Mouse (Mus musculus): ENCODE measurements around the gene Armcx6. TPM values are rescaled to one million over a fixed set of nuclear protein-coding genes. Genes with fewer than 3 reads are reported as not detected.
A peak's percentile ranks its signal among the peaks of the same experiment; 100 is the strongest.
"Not testable (repeated sequence)": the region's sequence is repeated elsewhere in the genome, so short reads cannot be mapped to it uniquely, and the experiment has no call there.

Armcx6 gene
- 7.2 and 8.1 TPM in 2 replicates for polyA plus RNA-seq (2016; fragmentation: Nextera tagmentation; extraction: Ambion mirVana)

- 11% methylated on average over 32 of the region's 36 CpGs for WGBS (ENCODE audit: insufficient replicate concordance)
- no peaks in the 10 kb centered on the region for H3K36me3 ChIP-seq
- ATAC-seq, result peak; percentile 94
- H3K4me3 ChIP-seq, result peak within 1 kb of the TSS; percentile 59
- H3K9ac ChIP-seq, result peak within 1 kb of the TSS; percentile 67
- peak within 1 kb of the TSS; percentile 25 for H3K27ac ChIP-seq
- H3K4me2 ChIP-seq, result peak within 1 kb of the TSS; percentile 82
- H3K4me1 ChIP-seq, result peaks cover 9% of the 10 kb centered on the region
- no peaks in the 10 kb centered on the region for H3K9me3 ChIP-seq (replicated peaks)
- H3K27me3 ChIP-seq (replicated peaks), result 0 out of 2 replicates have a peak, but pooled peaks cover 5% of the 10 kb centered on the region
These were observed at the start of gene Armcx6 for GRCm38 (mm10) chrX:134750764-134751592. Gene Armcx6 (minus strand): TSS chrX:134751417.

- WGBS (ENCODE audit: insufficient replicate concordance), result 32% methylated on average over 4 of the region's 4 CpGs
- Histone ChIP-seq H3K27ac (no peak overlapping the region), H3K4me1 (no peaks in the 10 kb centered on the region; the same call in 1 of the 2 replicates), H3K4me3 (no peak overlapping the region), H3K9me3 (replicated peaks) (no peaks in the 10 kb centered on the region), H3K4me2 (no peak overlapping the region), H3K27me3 (replicated peaks) (no peaks in the 10 kb centered on the region), H3K9ac (no peak overlapping the region), H3K36me3 (no peaks in the 10 kb centered on the region)
- peak; percentile 73 for ATAC-seq
These were observed 36.5 kb upstream of the Armcx6 start for GRCm38 (mm10) chrX:134787728-134788127.

GRCm38 (mm10) chrX:134763428-134764198, 12.4 kb upstream of the Armcx6 start:
- H3K36me3 ChIP-seq; H3K4me2 ChIP-seq; H3K9me3 ChIP-seq (replicated peaks); H3K27ac ChIP-seq; H3K4me1 ChIP-seq; H3K9ac ChIP-seq; ATAC-seq; H3K4me3 ChIP-seq; H3K27me3 ChIP-seq (replicated peaks): not testable (repeated sequence)
- WGBS (ENCODE audit: insufficient replicate concordance), result 44% methylated on average over 4 of the region's 4 CpGs

GRCm38 (mm10) chrX:134757293-134757995, 6.2 kb upstream of the Armcx6 start:
- peak; percentile 36; the same call in 1 of the 2 replicates for ATAC-seq
- Histone ChIP-seq H3K27me3 (replicated peaks) (0 out of 2 replicates have a peak, but pooled peaks cover 5% of the 10 kb centered on the region), H3K4me2 (peak overlapping the region; percentile 74), H3K27ac (no peak overlapping the region), H3K9ac (peak overlapping the region; percentile 75), H3K4me1 (peaks cover 8% of the 10 kb centered on the region), H3K4me3 (peak overlapping the region; percentile 68), H3K9me3 (replicated peaks) (no peaks in the 10 kb centered on the region), H3K36me3 (no peaks in the 10 kb centered on the region)
- 19% methylated on average over 11 of the region's 13 CpGs for WGBS (ENCODE audit: insufficient replicate concordance)

- no peaks in the 10 kb centered on the region for H3K36me3 ChIP-seq
- 11% methylated on average over 44 of the region's 46 CpGs for WGBS (ENCODE audit: insufficient replicate concordance)
- peak within 1 kb of the TSS; percentile 75 for H3K9ac ChIP-seq
- peaks cover 8% of the 10 kb centered on the region for H3K4me1 ChIP-seq
- H3K4me3 ChIP-seq, result peak within 1 kb of the TSS; percentile 68
- peak within 1 kb of the TSS; percentile 66 for H3K27ac ChIP-seq
- no peaks in the 10 kb centered on the region for H3K9me3 ChIP-seq (replicated peaks)
- ATAC-seq, result peak; percentile 88
- H3K4me2 ChIP-seq, result peak within 1 kb of the TSS; percentile 74
- 0 out of 2 replicates have a peak, but pooled peaks cover 5% of the 10 kb centered on the region for H3K27me3 ChIP-seq (replicated peaks)
These were observed 5.4 kb upstream of the Armcx6 start, which contains the start of gene Armcx3 for GRCm38 (mm10) chrX:134756434-134757292. Gene Armcx3 (plus strand): TSS chrX:134756595.

GRCm38 (mm10) chrX:134752584-134752983, 1.4 kb upstream of the Armcx6 start:
- Histone ChIP-seq H3K4me1 (peaks cover 11% of the 10 kb centered on the region), H3K9ac (no peak overlapping the region), H3K9me3 (replicated peaks) (no peaks in the 10 kb centered on the region), H3K27me3 (replicated peaks) (0 out of 2 replicates have a peak, but pooled peaks cover 5% of the 10 kb centered on the region), H3K36me3 (no peaks in the 10 kb centered on the region), H3K27ac (no peak overlapping the region), H3K4me3 (no peak overlapping the region), H3K4me2 (no peak overlapping the region)
- ATAC-seq, result no peak
- 31% methylated on average over 4 of the region's 4 CpGs for WGBS (ENCODE audit: insufficient replicate concordance)

GRCm38 (mm10) chrX:134751910-134752309, 693 bp upstream of the Armcx6 start:
- Histone ChIP-seq H3K4me1 (peaks cover 9% of the 10 kb centered on the region), H3K9me3 (replicated peaks) (no peaks in the 10 kb centered on the region), H3K4me3 (no peak overlapping the region), H3K36me3 (no peaks in the 10 kb centered on the region), H3K27me3 (replicated peaks) (0 out of 2 replicates have a peak, but pooled peaks cover 5% of the 10 kb centered on the region), H3K9ac (no peak overlapping the region), H3K4me2 (no peak overlapping the region), H3K27ac (no peak overlapping the region)
- no peak for ATAC-seq
- 44% methylated on average over 2 of the region's 2 CpGs for WGBS (ENCODE audit: insufficient replicate concordance)

GRCm38 (mm10) chrX:134746459-134746858, 4.8 kb downstream of the Armcx6 start:
- Histone ChIP-seq H3K27ac (no peak overlapping the region), H3K27me3 (replicated peaks) (no peaks in the 10 kb centered on the region), H3K4me1 (peaks cover 9% of the 10 kb centered on the region), H3K36me3 (no peaks in the 10 kb centered on the region), H3K9me3 (replicated peaks) (no peaks in the 10 kb centered on the region), H3K4me2 (no peak overlapping the region), H3K4me3 (no peak overlapping the region), H3K9ac (no peak overlapping the region)
- no peak for ATAC-seq
- 29% methylated on average over 5 of the region's 5 CpGs for WGBS (ENCODE audit: insufficient replicate concordance)

- H3K4me3 ChIP-seq, result no peak overlapping the region
- H3K4me1 ChIP-seq, result peaks cover 7% of the 10 kb centered on the region; the same call in 1 of the 2 replicates
- no peak for ATAC-seq
- H3K9ac ChIP-seq, result no peak overlapping the region
- H3K4me2 ChIP-seq, result no peak overlapping the region
- 47% methylated on average over 5 of the region's 5 CpGs for WGBS (ENCODE audit: insufficient replicate concordance)
- H3K36me3 ChIP-seq, result no peaks in the 10 kb centered on the region
- H3K27ac ChIP-seq, result no peak overlapping the region
- H3K27me3 ChIP-seq (replicated peaks), result no peaks in the 10 kb centered on the region
- H3K9me3 ChIP-seq (replicated peaks), result no peaks in the 10 kb centered on the region
These were observed 9.4 kb downstream of the Armcx6 start for GRCm38 (mm10) chrX:134741862-134742261.

- ATAC-seq, result no peak
These were observed 12.1 kb downstream of the Armcx6 start for GRCm38 (mm10) chrX:134739160-134739559.

More at GRCm38 (mm10) chrX:134739160-134739559, 12.1 kb downstream of the Armcx6 start:
- WGBS (ENCODE audit: insufficient replicate concordance), result 44% methylated on average over 4 of the region's 4 CpGs
- Histone ChIP-seq H3K4me2 (no peak overlapping the region), H3K4me1 (peaks cover 7% of the 10 kb centered on the region; the same call in 1 of the 2 replicates), H3K4me3 (no peak overlapping the region), H3K27ac (no peak overlapping the region), H3K36me3 (no peaks in the 10 kb centered on the region), H3K9ac (no peak overlapping the region), H3K9me3 (replicated peaks) (no peaks in the 10 kb centered on the region), H3K27me3 (replicated peaks) (0 out of 2 replicates have a peak, but pooled peaks cover 7% of the 10 kb centered on the region)
